Mouse (Mus musculus): ENCODE measurements around the gene B3gnt5.

GRCm38 (mm10) chr16:19818801-19819200 lies 58.8 kb downstream of the B3gnt5 start:
- TF ChIP-seq CTCF (IDR thresholded peaks at IDR 0.05; ENCODE audit: low read depth) (no peak), EP300 (IDR thresholded peaks at IDR 0.05; ENCODE audit: low read depth) (no peak)
